Mouse (Mus musculus) MEL (cell line): ENCODE results near the gene Selenon.

Experiments used
- CTCF ChIP-seq, 3 experiments: IDR thresholded peaks in 2 of 3; conservative IDR thresholded peaks in 1 of 3; 2 replicates each; pipeline ENCODE4 v1.5.1; 2011 to 2012; ENCODE audit warnings: low read length in 3 of 3, low read depth in 2 of 3, mild to moderate bottlenecking in 2 of 3, improper control_type of control experiment in 1 of 3, inconsistent platforms in 1 of 3, mixed read lengths in 1 of 3, moderate library complexity in 1 of 3; ENCODE audit not compliant: control insufficient read depth in 1 of 3, insufficient read depth in 1 of 3, poor library complexity in 1 of 3, severe bottlenecking in 1 of 3
- EP300 ChIP-seq, 2 experiments: IDR thresholded peaks; 2 replicates each; pipeline ENCODE4 v1.6.1; 2011; ENCODE audit warnings: improper control_type of control experiment in 2 of 2, low read length in 2 of 2, low read depth in 1 of 2, mild to moderate bottlenecking in 1 of 2
- GATA1 ChIP-seq: IDR thresholded peaks from 2 replicates; pipeline ENCODE4 v1.6.1; 2011; ENCODE audit warnings: low read depth, low read length, improper control_type of control experiment
- JUND ChIP-seq: IDR thresholded peaks from 2 replicates; pipeline ENCODE4 v1.6.1; 2011; ENCODE audit warnings: low read depth, mild to moderate bottlenecking, improper control_type of control experiment, low read length
- MAFK ChIP-seq: IDR thresholded peaks from 2 replicates; pipeline ENCODE4 v1.6.1; 2011; ENCODE audit warnings: low read depth, mild to moderate bottlenecking, low read length, improper control_type of control experiment, borderline replicate concordance
- MAX ChIP-seq: IDR thresholded peaks from 2 replicates; pipeline ENCODE4 v1.6.1; 2011; ENCODE audit warnings: low read length, improper control_type of control experiment
- POLR2A ChIP-seq, 2 experiments: IDR thresholded peaks; 2 replicates each; pipeline ENCODE4 v1.6.1; 2011 to 2012; ENCODE audit warnings: low read length in 2 of 2, mild to moderate bottlenecking in 2 of 2, control low read depth in 1 of 2, improper control_type of control experiment in 1 of 2, low read depth in 1 of 2, moderate library complexity in 1 of 2; ENCODE audit not compliant: control insufficient read depth in 1 of 2, insufficient read depth in 1 of 2, poor library complexity in 1 of 2
- POLR2AphosphoS2 ChIP-seq: IDR thresholded peaks from 2 replicates; pipeline ENCODE4 v1.6.1; 2011; ENCODE audit warnings: low read length, improper control_type of control experiment
- RCOR1 ChIP-seq: IDR thresholded peaks from 2 replicates; pipeline ENCODE4 v1.6.1; 2012; ENCODE audit warnings: low read depth, mild to moderate bottlenecking, inconsistent platforms, low read length, improper control_type of control experiment
- ZC3H11A ChIP-seq: IDR thresholded peaks from 2 replicates; pipeline ENCODE4 v1.6.1; 2012; ENCODE audit warnings: low read depth, mild to moderate bottlenecking, inconsistent platforms, low read length, improper control_type of control experiment

- no peak for TF ChIP-seq EP300 (IDR thresholded peaks at IDR 0.05; ENCODE audit: low read depth in 1 of 2, low read length in 2 of 2)
- no peak for TF ChIP-seq CTCF (IDR thresholded peaks at IDR 0.05 in 2 of 3, conservative IDR thresholded peaks at IDR 0.05 in 1 of 3; ENCODE audit: control insufficient read depth in 1 of 3, insufficient read depth in 1 of 3, low read depth in 2 of 3, low read length in 3 of 3, poor library complexity in 1 of 3, severe bottlenecking in 1 of 3)
- no peak for TF ChIP-seq MAX
- no peak for TF ChIP-seq JUND
- no peak for TF ChIP-seq POLR2AphosphoS2
- no peak for TF ChIP-seq POLR2A (IDR thresholded peaks at IDR 0.05; ENCODE audit: control insufficient read depth in 1 of 2, insufficient read depth in 1 of 2, low read depth in 1 of 2, low read length in 2 of 2, poor library complexity in 1 of 2)
- TF ChIP-seq MAFK: no peak
- no peak for TF ChIP-seq RCOR1
- TF ChIP-seq GATA1: no peak
- no peak for TF ChIP-seq ZC3H11A
These were observed 25.7 kb downstream of the Selenon start for GRCm38 (mm10) chr4:134526220-134526619.
